Mouse (Mus musculus): ENCODE results near the gene Sema5a. TPM values are rescaled to one million over a fixed set of nuclear protein-coding genes. Genes with fewer than 3 reads are reported as not detected.

Gene Sema5a
- polyA plus RNA-seq, 1 experiment: 10.5 TPM

DNA sequence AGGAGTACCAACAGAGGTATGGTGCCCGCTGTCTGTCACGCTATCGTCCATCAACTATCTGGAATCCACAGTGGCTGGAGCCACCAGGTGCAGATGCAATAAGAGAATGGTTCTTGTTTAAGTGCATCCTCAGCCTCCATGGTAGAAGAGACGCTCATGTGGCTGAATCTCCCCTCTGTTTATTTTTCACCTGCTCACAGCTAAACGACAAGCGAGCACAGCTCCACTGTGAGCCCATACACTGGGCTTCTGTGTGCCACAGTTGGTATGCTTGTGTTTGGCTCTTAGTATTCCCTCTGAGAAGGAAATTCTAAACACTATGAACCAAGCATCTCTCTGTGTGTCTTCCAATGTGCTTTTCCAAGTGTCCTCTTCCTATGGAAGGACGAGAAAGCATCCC lies 366.6 kb downstream of the Sema5a start:
- no peak for DNase-seq (ENCODE audit: extremely low spot score in 1 of 2, low spot score in 1 of 2)

DNA sequence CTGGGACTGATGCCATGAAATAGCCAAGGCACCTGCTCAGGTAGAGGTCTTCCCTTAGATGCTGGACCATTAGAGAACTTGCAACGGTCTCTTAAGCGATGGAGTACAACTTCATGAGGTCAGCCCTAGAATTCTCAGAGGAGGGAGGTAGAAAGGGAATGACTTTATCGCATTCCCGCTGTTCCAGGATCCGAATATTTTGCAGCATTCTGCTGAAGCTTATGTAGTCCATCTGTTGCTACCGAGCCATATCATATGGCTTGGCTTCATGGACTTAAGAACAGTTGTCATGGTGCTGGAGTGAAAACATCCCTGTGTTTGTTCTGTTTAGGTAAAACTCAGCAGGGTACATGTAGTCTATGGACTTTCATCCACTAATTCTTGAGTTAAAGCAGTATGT lies 369.1 kb downstream of the Sema5a start:
- DNase-seq (ENCODE audit: extremely low spot score in 1 of 2, low spot score in 1 of 2): no peak

DNA sequence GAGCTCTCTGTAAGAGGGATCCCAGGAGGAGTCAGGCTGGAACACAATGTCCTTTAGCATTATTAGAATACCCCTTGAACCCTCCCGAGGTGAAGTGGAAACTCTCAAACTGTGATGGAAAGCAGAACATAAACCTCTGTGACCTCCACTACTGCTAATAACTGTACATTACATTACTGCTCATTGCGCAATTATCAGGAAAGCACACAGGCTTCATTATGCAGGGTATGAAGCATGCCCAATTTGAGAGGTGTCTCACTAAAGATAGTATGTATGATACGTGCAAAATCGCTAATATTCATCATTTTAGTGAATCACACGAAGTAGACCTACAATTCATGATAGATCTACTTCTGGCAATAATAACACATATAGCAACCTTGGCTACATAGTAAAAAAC lies 371.2 kb downstream of the Sema5a start:
- DNase-seq (ENCODE audit: extremely low spot score in 1 of 2, low spot score in 1 of 2): no peak

DNA sequence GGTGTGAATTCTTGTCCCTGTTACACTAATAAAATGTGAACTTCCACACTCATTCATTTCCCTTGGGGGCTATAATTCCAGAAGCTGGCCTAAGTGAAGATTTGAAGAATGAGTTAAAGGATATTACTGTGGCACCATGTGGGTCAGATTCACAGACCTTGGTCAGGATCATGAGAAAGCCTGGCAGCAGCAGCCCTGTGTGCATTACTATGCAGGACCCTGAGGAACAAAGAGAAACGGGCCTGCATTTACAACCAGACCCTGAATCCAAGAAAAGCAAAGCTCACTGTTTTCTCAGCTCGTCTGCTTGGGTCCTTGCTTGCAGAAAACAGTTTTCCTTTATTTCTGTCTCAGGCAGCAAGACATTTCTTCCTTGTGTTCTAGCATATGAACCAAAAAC lies 374.6 kb downstream of the Sema5a start:
- DNase-seq (ENCODE audit: extremely low spot score in 1 of 2, low spot score in 1 of 2): no peak

DNA sequence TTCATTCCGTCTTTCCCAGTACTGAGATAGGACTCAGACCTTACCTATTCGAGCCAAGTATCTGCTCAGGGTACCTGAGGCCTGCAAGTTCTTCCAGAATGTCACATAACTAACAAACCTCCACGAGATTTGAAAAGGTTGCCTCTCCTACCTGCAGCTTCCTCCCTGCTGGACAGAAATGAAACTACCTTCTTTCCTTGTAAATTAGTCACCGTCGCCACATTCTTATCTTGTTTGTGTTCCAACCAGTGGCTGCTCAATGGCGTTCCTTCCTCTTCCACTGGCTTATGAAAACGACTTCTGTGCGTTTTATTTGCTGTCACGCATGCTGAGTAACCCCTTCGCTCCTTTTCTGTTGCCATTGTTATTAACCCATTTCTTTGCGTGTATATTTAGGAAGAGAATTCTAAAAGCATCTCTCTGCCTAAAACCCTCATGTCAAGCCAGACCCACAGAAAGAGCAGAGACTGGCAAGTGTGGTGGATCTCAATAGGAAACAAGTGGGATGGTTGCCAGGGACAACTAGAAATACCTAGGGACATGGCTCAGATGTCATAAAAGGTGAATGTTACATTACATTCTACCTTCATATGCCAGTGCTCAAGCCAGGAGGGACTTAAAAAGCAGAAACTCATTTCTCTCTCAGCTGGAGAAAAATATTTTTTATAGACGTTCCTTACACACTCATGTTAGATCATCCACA lies 378.6 kb downstream of the Sema5a start:
- no peak for DNase-seq (ENCODE audit: extremely low spot score in 1 of 2, low spot score in 1 of 2)

DNA sequence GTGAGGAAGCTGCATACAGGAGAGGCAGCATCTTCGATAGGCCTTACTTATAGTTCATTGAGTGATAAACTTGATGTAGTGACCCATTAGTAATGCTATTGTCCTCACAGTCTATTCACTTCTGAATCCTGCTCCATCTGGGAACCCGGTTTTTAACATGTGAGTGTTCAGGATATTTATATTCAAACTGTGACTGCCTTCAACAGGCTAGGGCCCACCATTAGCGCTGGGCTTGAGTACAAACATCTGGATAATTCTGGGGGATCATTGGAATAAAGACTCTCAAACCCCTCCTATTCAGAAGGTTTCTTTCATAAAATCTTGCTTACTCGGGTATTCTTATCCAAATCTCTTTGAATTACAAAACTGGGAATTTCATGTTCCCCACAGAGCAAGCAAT lies 379.5 kb downstream of the Sema5a start:
- DNase-seq (ENCODE audit: extremely low spot score in 1 of 2, low spot score in 1 of 2): no peak

DNA sequence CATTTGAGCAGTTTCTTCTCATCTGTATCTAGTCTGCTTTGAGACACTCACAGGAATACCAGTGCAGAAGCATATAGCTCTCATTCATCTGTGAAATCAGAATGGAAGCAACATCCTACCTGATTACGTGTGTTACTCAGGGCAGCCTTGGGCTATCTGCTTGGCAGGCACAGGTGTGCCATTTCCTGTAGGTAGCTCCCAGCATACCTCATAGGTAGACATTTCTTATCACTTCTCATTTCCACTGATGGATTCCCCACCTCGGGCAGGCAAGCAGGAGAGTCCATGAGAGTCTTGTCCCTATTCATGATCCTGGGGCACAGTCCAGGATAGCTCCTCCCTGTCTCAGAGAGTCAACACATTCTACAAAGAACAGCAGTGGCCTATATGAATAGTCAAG lies 381.4 kb downstream of the Sema5a start:
- no peak for DNase-seq (ENCODE audit: extremely low spot score in 1 of 2, low spot score in 1 of 2)

DNA sequence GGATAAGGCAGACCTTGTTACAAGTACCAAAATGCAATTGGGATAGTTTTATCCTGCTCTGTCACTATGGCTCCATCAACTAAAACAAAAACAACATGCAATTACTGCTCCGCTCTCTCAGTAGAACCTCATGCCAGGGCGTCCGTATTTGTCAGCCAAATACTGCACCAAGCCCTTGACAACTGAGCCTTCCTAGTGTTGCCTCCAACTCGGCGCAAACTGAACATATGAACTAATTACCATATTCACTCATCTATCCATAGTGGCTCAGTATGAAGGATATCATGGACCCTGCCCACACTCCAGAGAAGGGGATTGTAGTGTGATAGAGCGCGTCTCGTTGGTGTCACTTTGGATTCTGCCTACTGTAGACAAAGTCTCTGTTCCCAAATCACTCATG lies 389.1 kb downstream of the Sema5a start:
- no peak for DNase-seq (ENCODE audit: extremely low spot score in 1 of 2, low spot score in 1 of 2)

DNA sequence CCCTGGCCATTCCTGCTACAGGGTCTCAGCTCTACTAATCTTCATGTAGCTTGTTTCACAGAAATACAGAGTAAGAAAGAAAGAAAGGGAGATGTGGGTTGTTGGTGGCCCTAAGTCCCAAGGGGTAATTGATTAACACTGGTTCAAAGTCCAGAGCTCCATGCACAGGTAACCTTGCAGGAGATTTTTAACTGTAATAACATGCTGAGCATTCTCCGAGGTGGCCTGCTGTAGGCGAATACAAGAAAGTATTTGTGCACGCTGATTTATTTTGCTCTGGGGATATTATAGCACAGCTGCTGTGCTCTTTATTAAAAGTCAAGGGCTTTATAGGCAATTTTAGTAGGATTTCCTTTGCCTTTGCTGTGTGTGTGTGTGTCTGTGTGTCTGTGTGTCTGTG lies 393.3 kb downstream of the Sema5a start:
- DNase-seq (ENCODE audit: extremely low spot score in 1 of 2, low spot score in 1 of 2): no peak

DNA sequence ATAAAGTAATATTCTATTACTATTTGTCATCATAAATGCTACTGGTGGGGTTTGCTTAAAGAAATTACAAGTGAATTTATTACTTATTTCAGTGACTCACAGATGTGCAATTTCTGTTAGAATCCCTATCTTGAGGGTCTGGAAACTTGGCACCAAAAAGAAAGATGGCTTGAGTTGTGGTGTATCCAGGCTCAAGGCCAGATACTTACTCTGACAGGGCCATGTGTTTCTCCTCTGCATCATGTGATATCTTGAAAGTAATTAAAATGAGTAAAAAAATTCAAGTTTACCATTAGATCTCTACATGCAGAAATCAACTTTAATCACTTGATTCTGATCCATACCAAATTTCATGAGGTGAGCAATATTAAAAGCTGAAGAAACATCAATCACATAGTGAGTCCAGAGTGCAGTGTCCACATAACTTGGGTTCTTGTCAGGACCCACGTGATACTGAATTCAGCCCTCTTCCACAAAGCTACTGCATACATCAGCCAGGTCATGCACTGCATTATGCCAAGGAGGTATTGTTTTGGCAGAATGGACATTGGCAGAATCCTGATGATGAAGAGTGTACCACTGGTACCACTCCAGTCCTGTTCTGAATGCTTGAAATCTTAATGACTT lies 402.6 kb downstream of the Sema5a start:
- DNase-seq (ENCODE audit: extremely low spot score in 1 of 2, low spot score in 1 of 2): no peak

DNA sequence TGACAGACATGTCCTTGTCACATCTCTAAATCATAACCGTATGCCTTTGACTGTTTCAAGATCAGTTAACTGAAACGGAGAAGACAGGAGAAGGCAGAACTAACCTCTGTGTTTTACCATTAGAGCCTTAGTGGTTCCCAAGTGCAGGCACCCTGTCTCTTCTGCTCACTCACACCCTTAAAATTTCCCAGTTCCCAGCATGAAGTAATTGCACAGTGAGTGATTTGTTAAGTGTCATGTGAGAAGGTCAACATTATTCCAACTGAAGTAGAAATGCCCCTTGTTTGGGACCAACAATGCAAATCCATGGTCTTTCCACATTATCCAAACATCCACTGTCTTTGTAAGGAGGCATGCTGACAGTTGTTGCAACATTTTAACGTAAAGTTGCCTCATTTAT lies 409.4 kb downstream of the Sema5a start:
- DNase-seq (ENCODE audit: extremely low spot score in 1 of 2, low spot score in 1 of 2): no peak

DNA sequence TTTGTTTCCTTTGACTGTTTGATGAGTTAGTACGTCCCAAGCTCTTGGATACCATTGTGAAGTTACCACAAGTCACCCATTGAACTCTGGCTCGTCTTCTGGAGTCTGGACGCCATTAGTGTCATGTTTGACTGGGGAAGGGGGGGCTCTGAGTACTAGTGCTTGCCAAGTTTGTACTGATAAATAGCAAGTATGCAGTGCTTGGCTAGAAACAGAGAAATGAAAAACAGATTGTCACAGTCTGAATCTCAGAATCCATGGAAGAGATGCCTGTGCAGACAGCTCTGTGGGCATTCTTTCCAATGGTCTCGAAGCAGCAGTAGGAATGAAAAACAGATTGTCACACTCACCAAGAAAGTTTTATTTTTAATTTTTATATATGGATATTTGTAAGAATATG lies 411.4 kb downstream of the Sema5a start:
- no peak for DNase-seq (ENCODE audit: extremely low spot score in 1 of 2, low spot score in 1 of 2)

DNA sequence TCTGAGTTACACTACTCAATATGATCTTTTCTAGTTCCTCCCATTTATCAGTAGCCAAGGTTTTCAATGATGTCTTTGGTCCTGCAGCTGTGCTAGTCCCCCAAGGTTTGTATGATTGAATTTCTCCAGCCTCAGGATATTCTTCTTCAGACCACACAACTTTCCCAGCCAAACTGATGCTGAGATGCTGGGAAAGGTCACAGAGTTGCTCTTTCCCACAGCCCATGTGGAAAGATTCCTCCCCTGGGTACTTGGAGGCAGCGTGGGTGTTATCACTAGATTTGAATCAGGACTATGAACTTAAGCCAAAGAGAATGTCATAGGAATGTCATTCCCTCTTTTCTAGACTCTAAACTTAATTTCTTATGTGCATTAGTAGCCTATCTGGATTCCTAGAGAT lies 431.8 kb downstream of the Sema5a start:
- DNase-seq (ENCODE audit: extremely low spot score in 1 of 2, low spot score in 1 of 2): no peak

DNA sequence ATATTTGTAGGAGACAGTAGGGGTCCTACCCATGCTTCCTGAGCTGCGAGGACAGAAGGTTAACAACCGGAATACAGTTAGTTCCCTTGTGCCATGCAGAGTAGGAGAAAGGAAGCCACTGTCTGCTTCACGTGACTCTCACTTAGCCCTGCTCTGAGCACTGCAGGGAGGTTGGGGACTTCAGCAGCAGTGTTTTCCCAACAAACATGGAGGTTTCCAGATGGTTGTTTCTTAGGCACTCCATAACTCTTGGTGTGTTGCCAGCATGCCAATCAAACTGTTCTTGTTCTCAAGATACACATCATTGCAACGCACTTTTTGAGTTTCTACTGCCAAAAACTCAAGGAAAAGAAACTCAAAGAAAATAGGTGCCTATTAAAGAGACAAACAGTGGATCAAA lies 440.5 kb downstream of the Sema5a start:
- DNase-seq (ENCODE audit: extremely low spot score in 1 of 2, low spot score in 1 of 2): no peak

DNA sequence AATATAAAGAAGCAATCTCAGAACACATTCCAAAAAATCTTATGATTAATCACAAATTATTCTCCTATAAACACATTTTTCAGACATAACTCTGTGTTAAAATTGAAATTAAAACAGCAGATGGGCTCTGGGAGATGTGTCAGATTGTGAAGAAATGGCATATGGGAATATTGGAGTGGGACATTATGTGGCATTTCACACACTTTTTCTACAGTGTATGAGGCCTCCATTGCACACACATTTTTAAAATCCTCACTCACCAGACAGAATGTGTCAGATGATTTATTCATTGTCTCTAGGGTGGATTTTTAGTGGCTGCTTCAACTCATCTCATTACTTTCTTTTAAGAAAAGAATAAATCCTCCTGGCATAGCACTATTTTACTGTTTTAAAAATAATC lies 446.4 kb downstream of the Sema5a start:
- peak; percentile 12 to 55 for DNase-seq (ENCODE audit: extremely low spot score in 1 of 2, low spot score in 1 of 2)

DNA sequence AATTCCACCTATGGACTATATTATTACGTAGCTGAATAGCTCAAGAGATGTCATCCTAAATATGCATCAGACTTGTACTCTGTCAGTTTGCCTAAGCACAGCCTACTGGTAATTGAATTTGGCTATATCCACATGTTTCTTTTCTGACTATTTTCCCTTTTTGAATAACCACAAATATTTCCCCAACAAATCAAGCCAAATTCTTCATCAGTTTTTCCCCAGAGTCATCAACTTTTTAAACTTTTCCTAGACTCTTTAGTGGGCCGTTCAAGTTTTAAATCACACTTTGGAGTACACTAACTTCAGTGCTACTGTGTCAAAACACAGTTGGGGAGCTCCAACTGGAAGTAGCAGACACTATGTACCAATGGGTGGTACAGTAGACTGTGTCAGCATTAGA lies 448.4 kb downstream of the Sema5a start:
- DNase-seq (ENCODE audit: extremely low spot score in 1 of 2, low spot score in 1 of 2): no peak

DNA sequence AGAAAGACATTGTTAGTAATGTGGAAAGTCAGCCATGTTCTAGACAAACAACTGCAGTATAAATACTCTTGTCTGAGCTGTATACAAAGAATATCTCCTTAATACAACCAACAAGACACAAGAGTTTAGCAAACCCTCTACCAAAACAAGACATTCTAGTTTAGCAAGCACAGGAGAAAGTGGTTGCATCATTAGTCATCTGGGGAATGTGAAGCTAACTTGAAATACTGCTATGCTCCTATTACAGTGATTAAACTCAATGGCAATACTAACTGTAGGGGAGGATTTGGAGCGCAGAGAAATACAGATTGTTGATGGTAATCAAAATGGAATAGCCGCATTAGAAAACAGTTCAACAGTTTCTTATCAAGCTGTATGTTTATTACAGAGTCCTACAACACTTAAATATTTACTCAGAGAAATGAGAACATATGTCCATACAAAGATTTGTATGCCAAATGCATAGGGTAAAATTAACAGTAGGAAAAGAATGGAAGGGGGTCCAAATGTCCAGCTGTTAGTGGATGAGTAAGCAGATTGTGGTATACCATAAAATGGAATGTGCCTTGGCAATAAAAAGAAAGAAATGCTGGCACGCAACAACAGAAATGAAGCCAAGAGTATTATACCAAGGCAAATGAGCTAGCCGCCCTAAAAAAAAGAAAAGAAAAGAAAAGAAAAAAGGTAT lies 472.8 kb downstream of the Sema5a start:
- peak in 1 of 2 experiments; percentile 15 for DNase-seq (ENCODE audit: extremely low spot score in 1 of 2, low spot score in 1 of 2)

DNA sequence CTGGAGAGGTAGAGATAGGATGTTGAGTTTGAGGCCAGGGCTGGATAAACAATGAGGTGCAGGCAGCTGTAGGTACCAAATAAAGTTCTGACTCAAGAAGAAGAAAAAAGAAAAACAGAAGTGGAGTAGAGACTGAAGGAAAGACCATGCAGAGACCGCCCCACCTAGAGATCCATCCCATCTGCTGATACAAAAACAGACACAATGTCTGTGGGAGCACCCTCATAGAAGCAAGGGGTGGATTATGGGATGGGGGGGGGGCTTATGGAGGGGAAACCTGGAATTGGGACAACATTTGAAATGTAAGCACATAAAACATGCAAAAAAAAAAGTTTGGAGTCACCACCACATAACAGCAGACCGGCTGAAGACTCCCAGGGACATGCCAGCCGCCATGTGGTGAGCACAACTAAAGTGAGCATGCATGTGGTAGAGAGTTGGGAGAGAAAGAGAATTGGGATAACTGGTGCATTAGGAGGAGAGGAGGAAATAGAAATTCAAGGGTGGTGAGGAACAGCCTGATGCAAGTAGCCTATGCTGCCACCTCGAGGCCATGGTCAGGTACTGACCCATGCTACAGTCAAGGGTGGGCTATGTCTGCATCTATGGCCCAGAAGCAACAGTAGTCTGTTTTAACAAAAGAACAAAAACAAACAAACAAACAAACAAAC lies 473.8 kb downstream of the Sema5a start:
- peak; percentile 31 to 74 for DNase-seq (ENCODE audit: extremely low spot score in 1 of 2, low spot score in 1 of 2)

DNA sequence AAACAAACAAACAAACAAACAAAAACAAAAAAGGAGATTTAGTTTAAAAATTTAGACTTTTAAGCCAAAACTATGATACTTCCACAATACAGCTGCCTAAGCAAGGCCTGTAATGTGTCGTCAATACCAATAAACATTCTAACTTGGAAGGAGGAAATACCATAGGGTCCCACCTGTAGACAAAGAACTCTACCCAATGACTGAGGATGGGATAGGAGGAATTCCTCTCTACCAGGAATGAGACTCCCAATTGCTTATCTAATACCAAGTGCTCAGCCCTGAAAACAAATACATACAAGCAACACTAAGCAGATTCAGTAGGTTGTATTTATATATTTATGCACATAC lies 474.3 kb downstream of the Sema5a start:
- DNase-seq (ENCODE audit: extremely low spot score in 1 of 2, low spot score in 1 of 2): no peak

DNA sequence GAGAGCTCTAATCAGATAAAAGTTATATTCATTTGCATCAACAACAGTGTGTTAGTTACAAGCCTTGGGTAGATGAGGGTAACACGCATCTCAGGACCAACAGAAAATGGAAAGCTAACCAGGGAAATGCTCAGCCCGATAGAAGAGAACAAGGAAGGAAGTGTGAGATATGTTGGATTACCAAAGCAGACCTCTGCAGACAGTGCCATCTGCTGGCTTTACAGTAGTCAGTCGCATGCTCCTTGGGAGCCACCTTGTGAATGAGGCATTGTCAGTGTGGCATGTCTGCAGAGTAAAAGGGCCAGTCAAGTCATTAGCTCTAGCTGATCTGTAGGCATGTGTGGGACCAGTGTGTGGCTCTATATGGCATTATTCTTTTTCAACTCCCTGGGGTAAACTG lies 486.2 kb downstream of the Sema5a start:
- DNase-seq (ENCODE audit: extremely low spot score in 1 of 2, low spot score in 1 of 2): peak; percentile 26 to 74

All from frontal cortex, adult 2 months (tissue).